Mouse (Mus musculus): ENCODE data around the gene Fance.

GRCm38 (mm10) chr17:28341091-28341490, 27.8 kb downstream of the Fance start:
- TF ChIP-seq EP300 (IDR thresholded peaks at IDR 0.05; ENCODE audit: insufficient read depth, low read depth, low read length) (0 out of 2 replicates have a peak, but pooled peaks have one; percentile 25), CTCF (IDR thresholded peaks at IDR 0.05; ENCODE audit: low read depth, low read length) (no peak), POLR2A (IDR thresholded peaks at IDR 0.05; ENCODE audit: insufficient read depth, low read length) (no peak)

All from ES-Bruce4 (cell line).